Mouse (Mus musculus) urinary bladder, postnatal 25 days (tissue): ENCODE measurements around the gene Tnfsf4.

Experiments used
- DNase-seq: peaks from one replicate; pipeline ENCODE4 v3.0.0; 2022; ENCODE audit warnings: low spot score

Tnfsf4 gene

DNA sequence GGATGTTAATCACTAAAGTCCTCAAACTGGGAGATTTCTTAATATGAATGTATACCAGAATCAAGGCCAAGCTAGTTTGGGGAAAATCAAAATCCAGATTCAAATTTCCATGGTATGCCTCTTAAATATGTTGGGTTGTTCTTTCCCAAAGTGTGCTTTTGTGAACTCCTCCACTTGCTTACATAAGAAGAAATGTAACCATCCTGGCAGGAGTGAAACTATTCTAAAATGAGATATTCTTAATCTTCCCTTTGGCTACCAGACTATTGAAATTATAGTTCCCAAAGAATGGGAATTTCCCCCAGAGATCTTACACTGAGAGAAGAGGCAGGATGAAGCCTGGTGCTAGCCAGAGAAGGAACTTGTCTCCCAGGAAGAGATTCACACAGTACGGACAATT is 57.0 kb downstream of the Tnfsf4 start:
- no peak for DNase-seq

DNA sequence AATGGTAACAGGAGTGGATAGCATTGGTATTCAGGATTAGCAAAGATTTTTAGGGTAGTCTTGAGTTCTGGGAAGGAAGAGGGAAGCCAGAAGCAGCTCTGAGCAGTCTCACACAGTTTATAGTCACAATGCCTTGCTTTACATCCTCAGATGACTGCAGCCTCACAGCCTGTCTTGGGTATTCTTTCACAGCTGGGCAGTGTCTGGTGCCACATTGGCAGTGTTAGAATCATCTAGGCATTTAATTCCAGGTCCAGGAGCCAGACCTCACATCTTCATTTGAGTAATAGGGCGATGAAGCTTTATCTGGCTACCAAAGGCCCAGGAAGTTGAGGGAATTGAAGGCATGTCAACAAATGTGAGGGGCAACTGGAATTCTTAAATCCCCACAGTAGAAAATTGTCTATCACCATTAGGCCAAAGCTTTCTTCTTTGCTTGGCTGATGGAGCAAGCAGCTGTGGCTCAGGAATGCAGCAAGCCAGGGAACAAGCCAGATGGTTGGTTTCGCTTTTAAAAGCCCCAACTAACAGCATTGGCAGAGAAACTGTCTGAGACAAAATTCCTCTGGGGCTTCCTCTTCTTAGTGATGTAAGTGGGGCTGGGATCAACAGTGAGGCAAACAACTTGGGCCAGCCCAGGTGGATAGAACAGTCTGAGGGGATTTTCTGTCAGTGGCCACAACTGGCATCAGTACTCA is 68.3 kb downstream of the Tnfsf4 start:
- DNase-seq: no peak
